Mouse (Mus musculus) liver, embryonic 14.5 days (tissue): Measurements from ENCODE around the gene Fars2. TPM values are rescaled to one million over a fixed set of nuclear protein-coding genes. Genes with fewer than 3 reads are reported as not detected.

ENCODE experiments used
- ATAC-seq: fragments of 200-750 bp; cut with Nextera tagmentation; 2 replicates; pipeline ENCODE4 v1.8.0; 2017; ENCODE audit warnings: moderate number of reproducible peaks, mild to moderate bottlenecking, moderate library complexity; ENCODE audit not compliant: insufficient read depth
- DNase-seq, 3 experiments: peaks; one replicate each; pipeline ENCODE4 v3.0.0-alpha.2; 2012 to 2013; ENCODE audit warnings: low read depth in 3 of 3, low spot score in 3 of 3
- H3K27ac ChIP-seq: fragments of 300-500 bp; sonication (generic); 2 replicates; pipeline ENCODE4 v1.5.1; 2014; ENCODE audit warnings: moderate library complexity, mild to moderate bottlenecking, control low read depth, inconsistent platforms
- H3K27me3 ChIP-seq: fragments of 300-500 bp; sonication (generic); 2 replicates; pipeline ENCODE4 v1.6.1; 2014; ENCODE audit warnings: mild to moderate bottlenecking, low read length, moderate library complexity; ENCODE audit not compliant: control insufficient read depth, insufficient read depth
- H3K36me3 ChIP-seq: fragments of 300-500 bp; sonication (generic); replicated peaks from 2 replicates; pipeline ENCODE4 v1.6.1; 2014; ENCODE audit warnings: low read depth; ENCODE audit not compliant: control insufficient read depth, insufficient read depth
- H3K4me1 ChIP-seq, 2 experiments: fragments of 200-500 bp in 1 of 2; fragments of 300-500 bp in 1 of 2; sonication (generic) in 1 of 2; replicated peaks; 2 replicates each; pipeline ENCODE4 v1.6.1; 2012 to 2014; ENCODE audit warnings: antibody characterized with exemption in 1 of 2, inconsistent platforms in 1 of 2, low read length in 1 of 2; ENCODE audit not compliant: control insufficient read depth in 2 of 2, insufficient read depth in 2 of 2
- H3K4me2 ChIP-seq: fragments of 300-500 bp; sonication (generic); 2 replicates; pipeline ENCODE4 v1.6.1; 2014; ENCODE audit warnings: low read depth, mild to moderate bottlenecking, control low read depth, moderate library complexity
- H3K4me3 ChIP-seq, 2 experiments: fragments of 200-500 bp in 1 of 2; fragments of 300-500 bp in 1 of 2; sonication (generic) in 1 of 2; 2 replicates each; pipeline ENCODE4 v1.5.1; 2012 to 2014; ENCODE audit warnings: low read depth in 2 of 2, low read length in 2 of 2, mild to moderate bottlenecking in 2 of 2, control low read depth in 1 of 2, inconsistent platforms in 1 of 2, moderate library complexity in 1 of 2; ENCODE audit not compliant: insufficient read depth in 1 of 2
- H3K9ac ChIP-seq: fragments of 300-500 bp; sonication (generic); replicated peaks from 2 replicates; pipeline ENCODE4 v1.6.1; 2014; ENCODE audit warnings: mild to moderate bottlenecking, control low read depth, moderate library complexity
- H3K9me3 ChIP-seq: fragments of 300-500 bp; sonication (generic); 2 replicates; pipeline ENCODE4 v1.6.1; 2016; ENCODE audit warnings: low read length, mixed read lengths; ENCODE audit not compliant: control insufficient read depth
- CTCF ChIP-seq: IDR thresholded peaks from 2 replicates; pipeline ENCODE4 v1.5.1; 2016; ENCODE audit warnings: antibody characterized with exemption, low read depth, control low read depth
- EP300 ChIP-seq: IDR thresholded peaks from 2 replicates; pipeline ENCODE4 v1.6.1; 2016; ENCODE audit warnings: antibody characterized with exemption, low read depth
- WGBS: fragments of 180-500 bp; shearing (Covaris S2); extraction: QIAGEN DNeasy Blood & Tissue Kit; methylation state at CpG from one replicate; pipeline ENCODE4 v1.1.7; 2014; ENCODE audit not compliant: insufficient replicate concordance; 5-methylcytosine and 5-hydroxymethylcytosine counted together
- polyA plus RNA-seq, 2 experiments: library from polyadenylated mRNA; depleted of rRNA in 1 of 2; stranded (reverse) in 1 of 2; unstranded in 1 of 2; fragments of >200 nt; fragmentation: Nextera tagmentation in 1 of 2; extraction: Ambion mirVana in 1 of 2; gene quantifications; 2 replicates each; pipeline versions ENCODE4 v1.2.1 to v1.2.3; 2012 to 2014

Gene Fars2
- polyA plus RNA-seq, 2 experiments: 18.8 to 23.0 TPM

DNA sequence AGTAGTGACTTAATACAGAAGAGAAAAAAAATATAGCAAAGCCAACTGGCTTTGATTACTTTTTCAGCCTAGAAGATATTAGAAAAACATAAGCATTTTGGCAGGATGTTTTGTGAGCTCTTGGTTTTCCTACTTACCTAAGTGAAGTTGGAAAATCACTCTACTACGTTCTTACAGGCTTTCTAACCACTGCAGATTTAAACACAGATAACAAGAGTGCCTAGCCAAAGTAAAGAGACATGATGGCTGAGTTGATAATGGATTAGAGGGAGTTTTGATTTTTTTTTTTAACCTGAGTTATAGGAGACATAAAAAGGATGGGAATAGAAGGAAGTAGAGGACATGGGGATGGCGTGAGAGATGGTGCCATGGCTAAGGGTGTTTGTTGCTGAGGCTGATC, 350.6 kb downstream of the Fars2 start:
- Histone ChIP-seq H3K4me2 (no peak overlapping the region), H3K9me3 (no peaks in the 10 kb centered on the region), H3K4me1 (0 out of 4 replicates have a peak, but pooled peaks cover 0 to 2% of the 10 kb centered on the region in 2 experiments), H3K9ac (no peak overlapping the region), H3K27ac (no peak overlapping the region), H3K36me3 (no peaks in the 10 kb centered on the region), H3K27me3 (no peaks in the 10 kb centered on the region), H3K4me3 (no peak overlapping the region)
- DNase-seq: no peak
- 45% methylated on average over 2 of the region's 2 CpGs for WGBS
- ATAC-seq: no peak
- TF ChIP-seq EP300: no peak
- no peak for TF ChIP-seq CTCF

DNA sequence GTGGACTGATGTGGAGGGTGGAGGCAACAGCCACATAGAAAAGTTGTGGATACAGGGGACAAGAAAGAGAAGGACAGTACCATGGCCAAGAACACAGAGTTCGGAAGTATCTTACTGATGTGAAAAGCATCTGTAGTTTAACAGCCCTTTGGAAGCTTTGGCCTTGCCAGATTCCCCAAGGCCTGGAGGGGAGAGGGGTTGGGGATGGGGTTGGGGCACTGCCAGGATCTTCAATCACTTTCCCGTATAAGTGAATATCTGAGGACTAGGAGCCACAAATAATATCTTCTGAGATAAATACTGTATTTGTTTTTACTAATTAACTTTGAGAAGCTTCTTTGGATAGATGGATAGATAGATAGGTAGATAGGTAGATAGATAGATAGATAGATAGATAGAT, 351.8 kb downstream of the Fars2 start:
- Histone ChIP-seq H3K9ac (no peak overlapping the region), H3K27ac (no peak overlapping the region), H3K9me3 (no peaks in the 10 kb centered on the region), H3K4me2 (no peak overlapping the region), H3K27me3 (no peaks in the 10 kb centered on the region), H3K4me3 (no peak overlapping the region), H3K36me3 (no peaks in the 10 kb centered on the region), H3K4me1 (0 out of 4 replicates have a peak, but pooled peaks cover 0 to 2% of the 10 kb centered on the region in 2 experiments)
- no peak for TF ChIP-seq CTCF
- TF ChIP-seq EP300: no peak
- ATAC-seq (no peak), DNase-seq (no peak)
- WGBS: 65% methylated on average over 2 of the region's 2 CpGs

- 71% methylated on average over 2 of the region's 2 CpGs for WGBS
- H3K9ac ChIP-seq: no peak overlapping the region
Measured at GRCm38 (mm10) chr13:36469412-36470125, 352.4 kb downstream of the Fars2 start.

GRCm38 (mm10) chr13:36477648-36478047, 360.4 kb downstream of the Fars2 start:
- ATAC-seq: no peak
- Histone ChIP-seq H3K36me3 (no peaks in the 10 kb centered on the region), H3K4me2 (no peak overlapping the region), H3K4me1 (0 out of 4 replicates have a peak, but pooled peaks cover 0 to 2% of the 10 kb centered on the region in 2 experiments), H3K27me3 (no peaks in the 10 kb centered on the region), H3K9ac (no peak overlapping the region), H3K9me3 (no peaks in the 10 kb centered on the region), H3K4me3 (no peak overlapping the region), H3K27ac (no peak overlapping the region)
- DNase-seq: no peak
- 61% methylated on average over 5 of the region's 5 CpGs for WGBS
- no peak for TF ChIP-seq CTCF
- no peak for TF ChIP-seq EP300

More at GRCm38 (mm10) chr13:36469412-36470125, 352.4 kb downstream of the Fars2 start:
- Histone ChIP-seq H3K27ac (no peak overlapping the region), H3K9me3 (no peaks in the 10 kb centered on the region), H3K27me3 (no peaks in the 10 kb centered on the region), H3K36me3 (no peaks in the 10 kb centered on the region), H3K4me1 (0 out of 4 replicates have a peak, but pooled peaks cover 0 to 2% of the 10 kb centered on the region in 2 experiments), H3K4me3 (no peak overlapping the region), H3K4me2 (no peak overlapping the region)
- no peak for DNase-seq
- TF ChIP-seq CTCF (no peak), EP300 (no peak)
- ATAC-seq: no peak

- TF ChIP-seq EP300 (no peak), CTCF (no peak)
- H3K27ac ChIP-seq: no peak overlapping the region
- ATAC-seq (no peak), DNase-seq (no peak)
- H3K9me3 ChIP-seq: no peaks in the 10 kb centered on the region
- no peak overlapping the region for H3K9ac ChIP-seq
- 58% methylated on average over 3 of the region's 3 CpGs for WGBS
- no peaks in the 10 kb centered on the region for H3K36me3 ChIP-seq
- 0 out of 4 replicates have a peak, but pooled peaks cover 0 to 2% of the 10 kb centered on the region in 2 experiments for H3K4me1 ChIP-seq
- H3K27me3 ChIP-seq: no peaks in the 10 kb centered on the region
- H3K4me3 ChIP-seq: no peak overlapping the region
- no peak overlapping the region for H3K4me2 ChIP-seq
Measured at GRCm38 (mm10) chr13:36478243-36478642, 361.0 kb downstream of the Fars2 start.
